Mouse (Mus musculus) gastrocnemius, adult 18-20 months (tissue): Measurements from ENCODE around the gene Ccdc6. TPM values are rescaled to one million over a fixed set of nuclear protein-coding genes. Genes with fewer than 3 reads are reported as not detected.
A peak's percentile ranks its signal among the peaks of the same experiment; 100 is the strongest.

Experiments used
- DNase-seq: peaks from one replicate; pipeline ENCODE4 v3.0.0; 2021; ENCODE audit warnings: low spot score
- total RNA-seq, 2 experiments: library from RNA; stranded (reverse); gene quantifications; 2 replicates each; pipeline ENCODE4 v1.2.3; 2021

Gene Ccdc6
- total RNA-seq, 2 experiments from 2014 or later: 87.0 to 114 TPM

DNA sequence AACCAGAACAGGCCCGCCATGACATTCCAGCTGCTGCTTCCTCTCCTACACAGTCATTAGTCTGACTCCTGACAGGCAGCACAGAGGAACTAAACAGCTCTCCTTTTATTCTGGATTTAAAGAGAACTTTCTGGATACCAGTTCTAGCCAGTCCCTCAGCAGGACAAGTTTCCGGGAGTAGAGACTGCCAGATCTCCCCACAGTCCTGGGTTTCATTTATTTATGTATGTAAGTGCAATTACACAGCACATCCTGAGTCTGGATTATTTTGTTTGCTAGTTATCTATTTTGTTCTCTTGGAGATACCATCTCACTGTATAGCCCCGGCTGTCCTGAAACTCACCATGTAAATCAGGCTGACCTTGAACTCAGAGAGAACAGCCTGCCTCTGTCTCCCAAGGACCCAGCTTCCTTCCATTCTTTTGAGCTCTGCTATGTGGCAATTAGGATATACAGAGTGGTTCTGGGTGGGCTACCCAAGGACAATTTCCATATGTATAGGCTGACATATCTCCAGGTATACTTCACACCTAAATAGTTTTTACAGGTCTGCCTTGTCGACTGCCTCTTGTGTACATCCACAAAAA lies 5.0 kb upstream of the Ccdc6 start:
- no peak for DNase-seq

GRCm38 (mm10) chr10:70093782-70094181 lies 3.1 kb upstream of the Ccdc6 start:
- DNase-seq: no peak

DNA sequence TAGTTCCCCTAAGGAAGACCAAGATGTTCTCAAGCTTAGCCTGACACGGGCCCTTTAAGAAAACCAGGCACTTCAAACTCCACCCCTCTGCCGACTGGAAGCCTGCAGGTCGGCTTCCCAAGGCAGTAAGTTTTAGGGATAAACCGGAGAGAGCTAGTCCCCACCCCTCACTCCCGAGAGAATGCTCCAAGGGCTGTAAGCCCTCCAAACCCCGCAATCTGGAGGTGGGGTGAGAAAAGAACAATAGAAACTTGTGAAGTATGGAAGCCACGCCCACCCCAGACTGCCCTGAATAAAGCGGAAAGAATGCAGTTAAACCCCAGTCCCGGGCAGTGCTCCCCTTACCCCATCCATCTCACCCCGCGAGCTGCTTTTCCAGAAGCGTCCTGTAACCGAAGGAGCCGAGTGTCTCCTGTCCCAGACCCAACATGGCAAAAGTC lies 1.9 kb upstream of the Ccdc6 start:
- DNase-seq: peak; percentile 62

DNA sequence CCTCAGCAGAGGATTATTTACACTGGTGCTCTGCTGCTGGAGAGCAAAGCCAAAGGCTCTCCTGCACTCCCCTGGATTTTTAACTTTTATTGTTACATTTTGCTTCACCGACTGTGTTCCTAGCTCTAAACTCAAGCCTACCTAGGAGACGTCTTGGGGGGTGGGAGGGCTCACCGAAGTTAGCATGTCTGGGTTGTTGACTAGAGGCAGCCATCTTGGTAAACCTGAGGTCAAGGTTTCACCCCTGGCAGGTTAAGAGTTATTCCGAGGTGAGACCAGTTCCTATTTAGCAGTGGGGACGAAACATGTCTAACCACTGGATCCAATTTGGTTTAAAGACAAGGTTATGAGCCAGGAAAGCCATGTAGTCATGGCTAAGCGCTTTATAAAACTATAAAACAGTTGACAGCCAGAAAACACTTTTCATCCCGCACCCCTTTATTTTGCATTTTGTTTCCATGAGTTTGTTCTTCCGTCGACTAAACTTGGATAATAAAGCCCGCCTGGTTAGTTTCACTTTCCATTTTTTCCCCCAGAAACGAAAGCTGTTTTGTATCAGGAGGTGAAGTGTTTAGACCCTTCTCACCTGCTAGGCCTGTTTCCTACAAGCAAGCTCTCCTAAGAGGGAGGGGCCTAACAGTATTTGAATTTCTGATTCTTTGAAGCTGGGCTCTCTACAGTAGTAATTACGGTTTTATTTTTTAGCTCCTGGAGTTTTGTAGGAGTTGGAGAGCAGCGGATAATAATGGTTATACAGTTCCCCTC lies 1.2 kb upstream of the Ccdc6 start:
- no peak for DNase-seq

GRCm38 (mm10) chr10:70097291-70097901 lies 475 bp downstream of the Ccdc6 start:
- no peak for DNase-seq

- peak; percentile 67 for DNase-seq
These were observed 1.1 kb downstream of the Ccdc6 start for GRCm38 (mm10) chr10:70097911-70098569.

- no peak for DNase-seq
These were observed 1.7 kb downstream of the Ccdc6 start for GRCm38 (mm10) chr10:70098626-70099025.

DNA sequence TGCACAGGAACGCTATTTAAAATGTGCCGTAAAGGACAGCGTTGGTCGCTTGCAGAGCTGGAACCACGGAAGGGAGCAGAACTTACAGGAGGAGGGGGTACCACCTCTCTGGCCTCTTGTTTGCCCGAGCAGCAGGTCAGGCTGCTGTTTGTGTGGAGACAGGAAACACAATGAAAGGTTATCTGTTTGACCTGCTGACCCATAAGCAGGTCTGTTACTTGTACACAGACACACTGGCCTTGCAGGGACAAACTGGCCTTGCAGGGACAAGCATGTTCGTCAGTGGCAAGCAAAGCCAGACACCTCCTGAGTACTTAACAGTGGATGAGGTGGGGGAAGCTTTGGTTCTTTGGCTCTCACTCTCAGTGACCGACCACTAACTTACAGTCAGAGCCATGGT lies 2.1 kb downstream of the Ccdc6 start:
- DNase-seq: no peak

- DNase-seq: no peak
These were observed 5.2 kb downstream of the Ccdc6 start for GRCm38 (mm10) chr10:70102086-70102485.

DNA sequence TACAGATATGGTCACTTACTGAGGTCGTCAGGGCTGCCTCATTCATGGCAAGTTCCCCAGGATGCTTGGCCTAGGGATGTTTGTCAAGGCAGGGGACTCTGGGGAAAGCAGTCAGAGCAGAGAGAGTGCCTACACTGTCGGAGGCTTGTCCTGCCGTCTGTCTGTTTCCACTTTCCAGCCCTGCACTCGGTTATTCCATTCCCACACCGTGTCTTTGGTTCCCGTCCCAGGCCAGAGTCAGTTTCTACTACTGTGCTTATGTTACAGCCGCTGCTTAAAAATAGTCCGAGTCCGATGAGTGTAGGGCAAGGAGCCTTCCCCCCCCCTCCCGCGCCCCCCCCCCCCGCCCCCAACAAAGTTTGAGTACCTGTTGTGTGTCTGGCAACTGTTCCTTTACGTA lies 11.1 kb downstream of the Ccdc6 start:
- peak; percentile 75 for DNase-seq

DNA sequence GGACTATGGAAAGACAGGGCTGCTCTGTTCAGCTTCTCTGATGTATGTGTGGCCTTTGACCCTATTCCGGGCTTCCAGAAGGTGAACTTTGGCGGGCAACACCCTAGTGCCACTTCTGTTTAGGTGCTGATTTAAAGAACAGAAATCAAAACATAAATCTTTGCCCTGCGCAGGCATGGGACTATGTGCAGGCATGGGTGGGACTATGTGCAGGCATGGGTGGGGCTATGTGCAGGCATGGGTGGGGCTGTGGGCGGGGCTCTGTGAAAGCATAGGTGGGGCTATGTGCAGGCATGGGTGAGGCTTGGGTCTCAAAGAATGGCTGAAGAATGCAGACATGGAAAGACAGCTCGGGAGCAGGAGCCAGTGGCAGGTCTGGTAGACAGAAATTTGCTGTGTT lies 13.1 kb downstream of the Ccdc6 start:
- no peak for DNase-seq

GRCm38 (mm10) chr10:70110815-70111214 lies 13.9 kb downstream of the Ccdc6 start:
- DNase-seq: peak; percentile 76

DNA sequence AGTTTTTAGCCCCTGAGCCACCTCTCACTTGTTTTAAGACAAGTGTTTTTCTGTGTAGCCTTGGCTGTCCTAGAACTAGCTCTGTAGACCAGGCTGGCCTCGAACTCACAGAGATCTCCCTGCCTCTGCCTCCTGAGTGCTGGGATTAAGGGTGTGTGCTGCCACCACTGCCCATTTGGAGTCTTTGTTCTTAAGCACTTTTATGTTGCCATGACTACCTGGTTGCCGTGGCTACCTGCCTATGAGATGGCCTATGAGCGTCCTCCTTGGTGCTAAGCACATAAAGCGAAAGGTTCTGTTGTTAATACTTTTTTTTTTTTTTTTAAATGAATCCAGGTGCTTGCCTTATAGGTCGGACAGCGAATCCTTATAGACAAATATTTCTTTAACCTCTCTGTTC lies 14.7 kb downstream of the Ccdc6 start:
- DNase-seq: no peak

GRCm38 (mm10) chr10:70114048-70114635 lies 17.2 kb downstream of the Ccdc6 start:
- DNase-seq: no peak

DNA sequence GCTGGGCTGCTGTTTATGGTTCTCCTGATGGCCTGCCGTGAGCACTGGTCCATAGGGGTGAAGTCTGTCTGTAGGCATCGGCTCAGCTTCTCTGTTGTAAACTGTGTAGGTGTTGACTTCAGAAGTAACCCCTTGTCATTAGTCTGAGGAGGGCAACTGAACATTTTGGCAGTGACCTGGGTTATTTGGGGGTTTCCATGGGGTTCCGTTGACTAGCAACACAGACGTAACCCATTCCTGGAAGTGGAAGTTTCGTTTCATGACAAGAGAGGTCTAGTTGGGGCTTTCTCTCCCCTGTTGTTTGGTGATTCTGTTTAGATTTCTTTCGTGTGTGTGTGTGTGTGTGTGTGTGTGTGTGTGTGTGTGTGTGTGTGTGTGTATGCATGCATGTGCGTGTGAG lies 19.5 kb downstream of the Ccdc6 start:
- DNase-seq: no peak

DNA sequence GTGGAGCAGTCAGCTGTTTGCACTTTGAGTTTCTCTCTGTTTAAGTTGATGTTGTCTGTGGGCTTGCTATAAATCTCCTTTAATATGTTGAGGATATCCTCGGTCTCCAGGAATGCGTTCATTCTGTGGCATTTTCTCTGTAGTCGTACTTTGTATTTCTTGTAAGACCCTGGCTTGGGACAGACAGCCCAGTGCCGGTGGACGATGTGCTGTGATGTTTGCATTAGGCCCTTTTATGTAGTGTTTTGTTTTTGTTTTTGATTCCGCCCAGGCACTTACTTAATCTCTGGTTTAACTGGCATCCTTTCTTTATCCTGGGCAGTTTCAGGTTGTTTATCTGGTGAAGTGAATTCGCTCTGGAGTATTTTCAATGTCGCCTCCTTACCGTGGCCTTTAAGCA lies 22.5 kb downstream of the Ccdc6 start:
- no peak for DNase-seq

DNA sequence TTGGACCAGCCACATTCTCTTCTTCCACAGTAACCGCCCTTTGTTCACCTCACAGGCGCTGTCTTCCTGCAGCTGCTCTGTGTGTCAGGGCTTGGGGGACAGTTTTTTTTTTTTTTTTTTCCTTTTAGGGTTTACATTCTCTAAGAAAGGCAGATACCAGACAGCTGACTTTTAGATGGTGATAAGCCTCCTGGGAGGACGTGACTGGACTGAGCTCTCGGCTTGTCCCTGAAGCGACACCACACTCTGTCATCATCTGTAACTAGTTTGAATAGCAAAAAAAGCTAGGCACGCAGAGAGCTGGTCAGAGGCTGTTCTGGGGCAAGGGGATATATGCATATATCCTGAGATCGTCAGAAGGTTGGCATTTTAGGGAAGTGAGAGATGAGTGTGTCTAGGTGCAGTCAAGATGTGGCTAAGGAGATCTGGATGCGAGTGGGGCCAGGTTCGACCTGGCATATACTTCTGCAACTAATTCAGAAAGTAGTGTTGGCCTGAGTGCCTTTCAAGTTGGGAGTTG lies 23.0 kb downstream of the Ccdc6 start:
- no peak for DNase-seq

- peak; percentile 47 for DNase-seq
These were observed 23.9 kb downstream of the Ccdc6 start for GRCm38 (mm10) chr10:70120671-70121405.

GRCm38 (mm10) chr10:70121406-70121695 lies 24.4 kb downstream of the Ccdc6 start:
- DNase-seq: no peak

DNA sequence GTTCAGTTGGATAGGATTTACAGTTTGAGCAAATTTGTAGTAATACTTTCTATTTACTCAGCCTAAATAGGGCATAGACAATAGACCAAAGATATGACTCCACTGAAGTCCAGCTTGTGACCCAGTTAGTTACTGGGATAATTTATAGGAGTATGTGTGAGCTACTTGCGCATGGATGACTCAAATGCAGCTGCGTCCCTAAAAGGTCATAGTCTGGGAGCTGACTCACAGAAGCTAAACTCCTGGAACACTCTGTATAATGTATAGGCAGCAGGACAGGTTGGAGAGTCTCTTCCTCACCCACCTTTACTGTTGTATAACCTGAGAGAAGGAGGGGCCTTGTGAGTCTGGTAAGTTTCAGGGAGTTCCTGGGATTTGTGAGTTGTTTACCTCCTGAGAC lies 26.5 kb downstream of the Ccdc6 start:
- DNase-seq: no peak

DNA sequence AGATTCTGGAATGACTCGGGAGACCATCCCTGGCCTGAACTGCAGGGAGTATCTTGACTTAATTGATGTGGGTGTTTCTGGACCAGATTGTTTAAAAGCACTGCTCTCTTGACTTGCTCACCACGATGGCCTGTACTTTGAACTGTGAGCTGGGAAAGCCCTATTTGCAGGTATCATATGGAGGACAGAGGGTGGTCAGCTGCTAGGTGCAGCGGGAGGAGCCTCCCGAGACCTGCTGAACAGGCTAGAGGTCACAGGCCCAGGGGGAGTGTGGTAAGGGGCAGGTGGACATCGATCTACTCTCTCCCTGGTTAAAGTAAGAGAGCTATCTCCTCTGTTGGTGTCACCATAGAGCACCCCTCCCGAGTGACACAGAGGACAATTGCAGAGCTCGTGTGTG lies 28.6 kb downstream of the Ccdc6 start:
- no peak for DNase-seq
